17 mouse cellular contexts compared by ENCODE assay signal in genomic region chr11:105149353-105149752, GRCm38 (mm10). TPM values are rescaled to one million over a fixed set of nuclear protein-coding genes. Genes with fewer than 3 reads are reported as not detected.
"Had no signal": no experiment of that assay in that cellular context is flagged by ENCODE, and none has a peak within 500 bp of the region (broad histone marks: within the 10 kb centered on the region; RNA-seq: fewer than 3 reads in every experiment).

No protein-coding gene starts in this region.

- H3K27me3 ChIP-seq: intestine, embryonic 15.5 days; kidney, embryonic 15.5 days; lung, embryonic 15.5 days; neural tube, embryonic 12.5 days had no signal

- H3K4me1 ChIP-seq: stomach, embryonic 15.5 days had no signal

- ATAC-seq: intestine, embryonic 15.5 days had no signal

- H3K27ac ChIP-seq: intestine, embryonic 15.5 days; kidney, embryonic 15.5 days; left cerebral cortex, adult 2 months; limb, embryonic 15.5 days; lung, embryonic 15.5 days; midbrain, embryonic 10.5 days; neural tube, embryonic 12.5 days; stomach, embryonic 15.5 days had no signal

- DNase-seq: kidney, adult 2 months; kidney, postnatal 14 days; lung, postnatal 4 days; right cerebral cortex, postnatal 4 days; spleen, adult 18-20 months; thymus, postnatal 4 days had no signal

- H3K36me3 ChIP-seq: intestine, embryonic 15.5 days; kidney, embryonic 15.5 days; limb, embryonic 15.5 days; lung, embryonic 15.5 days; midbrain, embryonic 10.5 days; neural tube, embryonic 12.5 days; stomach, embryonic 15.5 days had no signal

- H3K9ac ChIP-seq: intestine, embryonic 15.5 days; kidney, embryonic 15.5 days; limb, embryonic 15.5 days; lung, embryonic 15.5 days; neural tube, embryonic 12.5 days; stomach, embryonic 15.5 days had no signal

- H3K4me3 ChIP-seq: intestine, embryonic 15.5 days; kidney, embryonic 15.5 days; left cerebral cortex, adult 2 months; limb, embryonic 15.5 days; lung, embryonic 15.5 days; midbrain, embryonic 10.5 days; neural tube, embryonic 12.5 days; stomach, embryonic 15.5 days had no signal

- H3K9me3 ChIP-seq: intestine, embryonic 15.5 days; kidney, embryonic 15.5 days; limb, embryonic 15.5 days; lung, embryonic 15.5 days; midbrain, embryonic 10.5 days; neural tube, embryonic 12.5 days; stomach, embryonic 15.5 days had no signal

- H3K4me2 ChIP-seq: intestine, embryonic 15.5 days; kidney, embryonic 15.5 days; limb, embryonic 15.5 days; lung, embryonic 15.5 days; neural tube, embryonic 12.5 days; stomach, embryonic 15.5 days had no signal

RNA-seq across cellular contexts. Expression of gene Gm10842, which starts 2.7 kb away (rescaled TPM):
- polyA plus RNA-seq: intestine, embryonic 15.5 days; kidney, adult 2 months; kidney, embryonic 15.5 days; large intestine, adult 2 months; limb, embryonic 11.5 days; limb, embryonic 15.5 days; lung, embryonic 15.5 days; midbrain, embryonic 10.5 days; midbrain, embryonic 14.5 days; neural tube, embryonic 12.5 days; stomach, embryonic 15.5 days had no signal
